Mouse (Mus musculus) liver, embryonic 15.5 days (tissue): Measurements from ENCODE around the gene Preb. TPM values are rescaled to one million over a fixed set of nuclear protein-coding genes. Genes with fewer than 3 reads are reported as not detected.
A peak's percentile ranks its signal among the peaks of the same experiment; 100 is the strongest.

Experiments
- ATAC-seq: fragments of 200-750 bp; cut with Nextera tagmentation; 2 replicates; pipeline ENCODE4 v1.8.0; 2017; ENCODE audit warnings: moderate number of reproducible peaks, mild to moderate bottlenecking, moderate library complexity; ENCODE audit not compliant: insufficient read depth
- H3K27ac ChIP-seq: fragments of 300-500 bp; sonication (generic); replicated peaks from 2 replicates; pipeline ENCODE4 v1.5.1; 2015; ENCODE audit warnings: mild to moderate bottlenecking, inconsistent platforms
- H3K27me3 ChIP-seq: fragments of 300-500 bp; sonication (generic); 2 replicates; pipeline ENCODE4 v1.6.1; 2015; ENCODE audit warnings: mild to moderate bottlenecking, inconsistent platforms
- H3K36me3 ChIP-seq: fragments of 300-500 bp; sonication (generic); replicated peaks from 2 replicates; pipeline ENCODE4 v1.6.1; 2015; ENCODE audit warnings: moderate library complexity, mild to moderate bottlenecking, inconsistent platforms
- H3K4me1 ChIP-seq: fragments of 300-500 bp; sonication (generic); replicated peaks from 2 replicates; pipeline ENCODE4 v1.6.1; 2015; ENCODE audit warnings: inconsistent platforms
- H3K4me2 ChIP-seq: fragments of 300-500 bp; sonication (generic); 2 replicates; pipeline ENCODE4 v1.6.1; 2015; ENCODE audit warnings: moderate library complexity, mild to moderate bottlenecking, inconsistent platforms
- H3K4me3 ChIP-seq: fragments of 300-500 bp; sonication (generic); replicated peaks from 2 replicates; pipeline ENCODE4 v1.5.1; 2015; ENCODE audit warnings: mild to moderate bottlenecking, inconsistent platforms
- H3K9ac ChIP-seq: fragments of 300-500 bp; sonication (generic); 2 replicates; pipeline ENCODE4 v1.6.1; 2015; ENCODE audit warnings: moderate library complexity, mild to moderate bottlenecking, inconsistent platforms
- H3K9me3 ChIP-seq: fragments of 300-500 bp; sonication (generic); replicated peaks from 2 replicates; pipeline ENCODE4 v1.6.1; 2016; ENCODE audit warnings: inconsistent platforms
- WGBS: fragments of 180-500 bp; shearing (Covaris S2); methylation state at CpG from one replicate; pipeline ENCODE4 v1.1.7; 2015; ENCODE audit warnings: mixed read lengths; ENCODE audit not compliant: insufficient replicate concordance; 5-methylcytosine and 5-hydroxymethylcytosine counted together
- polyA plus RNA-seq: library from polyadenylated mRNA; unstranded; fragments of >200 nt; fragmentation: Nextera tagmentation; extraction: Ambion mirVana; gene quantifications from 2 replicates; pipeline ENCODE4 v1.2.1, GENCODE M21; 2015

Gene Preb
- polyA plus RNA-seq, 1 experiment from 2014 or later, result 97.0 TPM

GRCm38 (mm10) chr5:30954065-30954464 is 6.1 kb downstream of the Preb start:
- 83% methylated on average over 6 of the region's 6 CpGs for WGBS
- ATAC-seq, result no peak

GRCm38 (mm10) chr5:30952551-30952950 is 7.6 kb downstream of the Preb start:
- no peaks in the 10 kb centered on the region for H3K9me3 ChIP-seq
- 0 out of 2 replicates have a peak, but pooled peaks cover 3% of the 10 kb centered on the region for H3K27me3 ChIP-seq
- ATAC-seq, result no peak
- peaks cover 35% of the 10 kb centered on the region for H3K4me1 ChIP-seq
- no peak overlapping the region for H3K27ac ChIP-seq
- H3K9ac ChIP-seq, result no peak overlapping the region
- H3K4me2 ChIP-seq, result no peak overlapping the region
- H3K36me3 ChIP-seq, result peaks cover 44% of the 10 kb centered on the region
- 66% methylated on average over 5 of the region's 5 CpGs for whole genome bisulfite sequencing
- H3K4me3 ChIP-seq, result no peak overlapping the region

More at GRCm38 (mm10) chr5:30954065-30954464, 6.1 kb downstream of the Preb start:
- H3K27me3 ChIP-seq, result no peaks in the 10 kb centered on the region
- no peaks in the 10 kb centered on the region for H3K9me3 ChIP-seq
- H3K27ac ChIP-seq, result no peak overlapping the region
- H3K9ac ChIP-seq, result no peak overlapping the region
- no peak overlapping the region for H3K4me3 ChIP-seq
- H3K4me2 ChIP-seq, result no peak overlapping the region
- peaks cover 44% of the 10 kb centered on the region for H3K4me1 ChIP-seq
- H3K36me3 ChIP-seq, result peaks cover 58% of the 10 kb centered on the region

GRCm38 (mm10) chr5:30951706-30952105 is 8.5 kb downstream of the Preb start:
- 0 out of 2 replicates have a peak, but pooled peaks cover 3% of the 10 kb centered on the region for H3K27me3 ChIP-seq
- ATAC-seq, result no peak
- no peaks in the 10 kb centered on the region for H3K9me3 ChIP-seq
- 70% methylated on average over 6 of the region's 6 CpGs for WGBS
- H3K36me3 ChIP-seq, result peaks cover 40% of the 10 kb centered on the region
- H3K27ac ChIP-seq, result no peak overlapping the region
- H3K4me3 ChIP-seq, result no peak overlapping the region
- H3K4me2 ChIP-seq, result no peak overlapping the region
- no peak overlapping the region for H3K9ac ChIP-seq
- peaks cover 35% of the 10 kb centered on the region for H3K4me1 ChIP-seq

GRCm38 (mm10) chr5:30950922-30951321 is 9.2 kb downstream of the Preb start:
- Histone ChIP-seq H3K4me3 (peak overlapping the region; percentile 69; the same call in 1 of the 2 replicates), H3K27me3 (peaks cover 8% of the 10 kb centered on the region), H3K9ac (no peak overlapping the region), H3K27ac (no peak overlapping the region), H3K4me2 (peak overlapping the region; percentile 95), H3K9me3 (no peaks in the 10 kb centered on the region), H3K4me1 (peaks cover 35% of the 10 kb centered on the region), H3K36me3 (peaks cover 38% of the 10 kb centered on the region)
- ATAC-seq, result no peak
- WGBS, result 76% methylated on average over 2 of the region's 2 CpGs

- 64% methylated on average over 4 of the region's 4 CpGs for WGBS
- H3K4me1 ChIP-seq, result peaks cover 35% of the 10 kb centered on the region
- H3K9ac ChIP-seq, result peak overlapping the region; percentile 64
- peaks cover 12% of the 10 kb centered on the region for H3K27me3 ChIP-seq
- peak; percentile 5; the same call in 1 of the 2 replicates for ATAC-seq
- H3K9me3 ChIP-seq, result no peaks in the 10 kb centered on the region
- H3K4me3 ChIP-seq, result peak overlapping the region; percentile 69
- peak overlapping the region; percentile 95 for H3K4me2 ChIP-seq
- H3K27ac ChIP-seq, result peak overlapping the region; percentile 48; the same call in 1 of the 2 replicates
- H3K36me3 ChIP-seq, result peaks cover 33% of the 10 kb centered on the region
These were observed 9.7 kb downstream of the Preb start for GRCm38 (mm10) chr5:30950451-30950850.

GRCm38 (mm10) chr5:30949654-30950326 is 10.4 kb downstream of the Preb start:
- peak overlapping the region; percentile 64 for H3K9ac ChIP-seq
- under 1% methylated on average over 31 of the region's 31 CpGs for WGBS
- peak overlapping the region; percentile 48; the same call in 1 of the 2 replicates for H3K27ac ChIP-seq
- peaks cover 26% of the 10 kb centered on the region for H3K36me3 ChIP-seq
- H3K4me1 ChIP-seq, result peaks cover 40% of the 10 kb centered on the region
- peak overlapping the region; percentile 69 for H3K4me3 ChIP-seq
- peak; percentile 82 for ATAC-seq
- H3K4me2 ChIP-seq, result peak overlapping the region; percentile 95
- H3K27me3 ChIP-seq, result peaks cover 19% of the 10 kb centered on the region
- no peaks in the 10 kb centered on the region for H3K9me3 ChIP-seq

GRCm38 (mm10) chr5:30948620-30949019 is 11.5 kb downstream of the Preb start:
- Histone ChIP-seq H3K4me3 (no peak overlapping the region), H3K4me2 (no peak overlapping the region), H3K36me3 (peaks cover 15% of the 10 kb centered on the region), H3K27ac (no peak overlapping the region), H3K9ac (no peak overlapping the region), H3K9me3 (no peaks in the 10 kb centered on the region), H3K27me3 (peaks cover 27% of the 10 kb centered on the region), H3K4me1 (peaks cover 39% of the 10 kb centered on the region)
- 57% methylated on average over 5 of the region's 5 CpGs for WGBS
- ATAC-seq, result no peak

- Histone ChIP-seq H3K27ac (no peak within 1 kb of the TSS), H3K4me1 (peaks cover 22% of the 10 kb centered on the region), H3K36me3 (no peaks in the 10 kb centered on the region), H3K4me3 (peak within 1 kb of the TSS; percentile 46), H3K9me3 (no peaks in the 10 kb centered on the region), H3K9ac (no peak within 1 kb of the TSS), H3K27me3 (peaks cover 27% of the 10 kb centered on the region), H3K4me2 (peak within 1 kb of the TSS; percentile 65)
- peak; percentile 37 for ATAC-seq
- 8% methylated on average over 44 of the region's 44 CpGs for WGBS
These were observed 15.0 kb downstream of the Preb start, which contains the start of gene Cgref1 for GRCm38 (mm10) chr5:30944956-30945781. Gene Cgref1, minus strand, starts transcription at chr5:30945591.

GRCm38 (mm10) chr5:30944344-30944743 is 15.8 kb downstream of the Preb start:
- Histone ChIP-seq H3K27ac (no peak overlapping the region), H3K4me3 (no peak overlapping the region), H3K9ac (no peak overlapping the region), H3K9me3 (no peaks in the 10 kb centered on the region), H3K27me3 (peaks cover 27% of the 10 kb centered on the region), H3K4me2 (no peak overlapping the region), H3K4me1 (peaks cover 15% of the 10 kb centered on the region), H3K36me3 (no peaks in the 10 kb centered on the region)
- ATAC-seq, result no peak
- WGBS, result 64% methylated on average over 6 of the region's 6 CpGs

- Histone ChIP-seq H3K27me3 (peaks cover 24% of the 10 kb centered on the region), H3K36me3 (no peaks in the 10 kb centered on the region), H3K4me3 (no peak overlapping the region), H3K9ac (no peak overlapping the region), H3K27ac (no peak overlapping the region), H3K4me2 (no peak overlapping the region), H3K9me3 (no peaks in the 10 kb centered on the region), H3K4me1 (peaks cover 5% of the 10 kb centered on the region)
- WGBS, result 73% methylated on average over 2 of the region's 2 CpGs
- ATAC-seq, result no peak
These were observed 17.2 kb downstream of the Preb start for GRCm38 (mm10) chr5:30943004-30943403.
